Mouse (Mus musculus): ENCODE measurements around the gene E2f7.
A peak's percentile ranks its signal among the peaks of the same experiment; 100 is the strongest.
"Not testable (repeated sequence)": the region's sequence is repeated elsewhere in the genome, so short reads cannot be mapped to it uniquely, and the experiment has no call there.

The E2f7 gene

GRCm38 (mm10) chr10:110744686-110745639 lies at the start of gene E2f7:
TSS of gene E2f7 (plus strand) at chr10:110745439.
- DNase-seq (ENCODE audit: low spot score in 2 of 2) = peak; percentile 81 to 88

GRCm38 (mm10) chr10:110701276-110701675 lies 44.0 kb upstream of the E2f7 start:
- no peak for DNase-seq (ENCODE audit: low spot score in 2 of 2)

GRCm38 (mm10) chr10:110705672-110706071 lies 39.6 kb upstream of the E2f7 start:
- DNase-seq (ENCODE audit: low spot score in 2 of 2) = no peak

GRCm38 (mm10) chr10:110707390-110708113 lies 37.7 kb upstream of the E2f7 start:
- no peak for DNase-seq (ENCODE audit: low spot score in 2 of 2)

GRCm38 (mm10) chr10:110716887-110717286 lies 28.4 kb upstream of the E2f7 start:
- no peak for DNase-seq (ENCODE audit: low spot score in 2 of 2)

GRCm38 (mm10) chr10:110726431-110726830 lies 18.8 kb upstream of the E2f7 start:
- no peak for DNase-seq (ENCODE audit: low spot score in 2 of 2)

GRCm38 (mm10) chr10:110727816-110728215 lies 17.4 kb upstream of the E2f7 start:
- DNase-seq (ENCODE audit: low spot score in 2 of 2) = peak in 1 of 2 experiments; percentile 34

- peak; percentile 39 to 52 for DNase-seq (ENCODE audit: low spot score in 2 of 2)
These were observed 11.9 kb upstream of the E2f7 start for GRCm38 (mm10) chr10:110733343-110733742.

- DNase-seq (ENCODE audit: low spot score in 2 of 2) = no peak
These were observed 1.5 kb upstream of the E2f7 start for GRCm38 (mm10) chr10:110743701-110744100.

- DNase-seq (ENCODE audit: low spot score in 2 of 2) = no peak
These were observed 1.1 kb upstream of the E2f7 start for GRCm38 (mm10) chr10:110744120-110744519.

GRCm38 (mm10) chr10:110745640-110746032 lies 397 bp downstream of the E2f7 start:
- DNase-seq (ENCODE audit: low spot score in 2 of 2) = no peak

GRCm38 (mm10) chr10:110749081-110749480 lies 3.8 kb downstream of the E2f7 start:
- DNase-seq (ENCODE audit: low spot score in 2 of 2) = no peak

GRCm38 (mm10) chr10:110749510-110750305 lies 4.5 kb downstream of the E2f7 start:
- DNase-seq (ENCODE audit: low spot score in 2 of 2) = no peak

GRCm38 (mm10) chr10:110752849-110753248 lies 7.6 kb downstream of the E2f7 start:
- DNase-seq (ENCODE audit: low spot score in 2 of 2) = no peak

- DNase-seq (ENCODE audit: low spot score in 2 of 2) = no peak
These were observed 10.3 kb downstream of the E2f7 start for GRCm38 (mm10) chr10:110755556-110755955.

- no peak for DNase-seq (ENCODE audit: low spot score in 2 of 2)
These were observed 11.1 kb downstream of the E2f7 start for GRCm38 (mm10) chr10:110756271-110756793.

GRCm38 (mm10) chr10:110760552-110760951 lies 15.3 kb downstream of the E2f7 start:
- DNase-seq (ENCODE audit: low spot score in 2 of 2) = not testable (repeated sequence)

GRCm38 (mm10) chr10:110762134-110762884 lies 17.1 kb downstream of the E2f7 start:
- no peak for DNase-seq (ENCODE audit: low spot score in 2 of 2)

GRCm38 (mm10) chr10:110763416-110763815 lies 18.2 kb downstream of the E2f7 start:
- DNase-seq (ENCODE audit: low spot score in 2 of 2) = no peak

GRCm38 (mm10) chr10:110769538-110769937 lies 24.3 kb downstream of the E2f7 start:
- no peak for DNase-seq (ENCODE audit: low spot score in 2 of 2)

GRCm38 (mm10) chr10:110773201-110773600 lies 28.0 kb downstream of the E2f7 start:
- DNase-seq (ENCODE audit: low spot score in 2 of 2) = no peak

All from urinary bladder, postnatal 36 days (tissue).